Mouse (Mus musculus) small intestine, adult 2 months (tissue): ENCODE results near the gene Tdp1.

ENCODE experiments used
- CTCF ChIP-seq: fragments of 200-500 bp; IDR thresholded peaks from 2 replicates; pipeline ENCODE4 v1.5.1; 2012; ENCODE audit warnings: low read depth, mild to moderate bottlenecking, control low read depth, inconsistent platforms, low read length, moderate library complexity, mixed read lengths; ENCODE audit not compliant: insufficient replicate concordance, insufficient read length; ENCODE audit errors: extremely low read depth
- POLR2A ChIP-seq: fragments of 200-500 bp; IDR thresholded peaks from 2 replicates; pipeline ENCODE4 v1.6.1; 2012; ENCODE audit warnings: low read depth, mild to moderate bottlenecking, control low read depth, inconsistent platforms, low read length, moderate library complexity

- TF ChIP-seq POLR2A (no peak), CTCF (no peak)
Observed at GRCm38 (mm10) chr12:99993146-99993890, 109.0 kb downstream of the Tdp1 start.
